Mouse (Mus musculus): ENCODE measurements around the gene Gm3752. TPM values are rescaled to one million over a fixed set of nuclear protein-coding genes. Genes with fewer than 3 reads are reported as not detected.
"Not testable (repeated sequence)": the region's sequence is repeated elsewhere in the genome, so short reads cannot be mapped to it uniquely, and the experiment has no call there.

Gene Gm3752
- not detected for total RNA-seq (2022)

- not testable (repeated sequence) for DNase-seq (ENCODE audit: low spot score)
Observed at GRCm38 (mm10) chr14:7483662-7484061, at the start of gene Gm3752. TSS of gene Gm3752 (minus strand) at chr14:7483762.

GRCm38 (mm10) chr14:7488731-7489130 is 5.2 kb upstream of the Gm3752 start:
- not testable (repeated sequence) for DNase-seq (ENCODE audit: low spot score)

DNA sequence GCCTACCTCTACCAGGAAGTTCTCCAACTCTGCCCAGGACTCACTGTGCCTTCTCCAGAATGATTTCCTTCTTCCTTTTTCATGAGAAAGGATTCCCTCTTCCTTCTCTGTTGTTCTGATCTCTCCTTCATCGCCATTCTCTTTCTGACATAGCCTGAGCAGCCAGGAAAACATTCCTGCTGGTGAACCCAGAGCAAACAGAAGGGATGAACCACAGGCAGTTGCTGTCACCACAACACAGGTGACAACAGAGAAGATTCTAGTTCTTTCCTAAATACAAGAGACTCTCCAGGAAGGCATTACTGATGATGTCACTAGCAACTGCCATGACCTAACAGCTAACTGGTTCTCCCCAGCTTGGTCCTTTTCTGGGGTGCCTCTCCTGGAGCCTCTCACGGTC is 32.7 kb downstream of the Gm3752 start, which contains the start of gene Gm3755:
TSS of gene Gm3755 (minus strand) at position 101 of the 400 bp plus-strand sequence.
- DNase-seq (ENCODE audit: low spot score) = not testable (repeated sequence)

GRCm38 (mm10) chr14:7422496-7422895 is 61.1 kb downstream of the Gm3752 start:
- not testable (repeated sequence) for DNase-seq (ENCODE audit: low spot score)

Other genes starting within 250 kb of the Gm3752 start
- not detected for gene Gm3727, start 219.0 kb downstream of the Gm3752 start, total RNA-seq (2022)
- not detected for gene Gm3739, start 168.7 kb downstream of the Gm3752 start, total RNA-seq (2022)
- gene Gm5797, start 151.4 kb downstream of the Gm3752 start, total RNA-seq (2022) = not detected
- gene Gm8374, start 118.6 kb downstream of the Gm3752 start, total RNA-seq (2022) = not detected
- not detected for gene Gm3755, start 32.8 kb downstream of the Gm3752 start, total RNA-seq (2022)
- 1 to 10 TPM in 1 of 4 experiments, under 1 TPM in 3; 0.62 to 1.4 (median 0.69) TPM for gene Gm3558, start 84.8 kb upstream of the Gm3752 start, total RNA-seq (2022)
- gene Gm10338, start 111.8 kb upstream of the Gm3752 start, total RNA-seq (2022) = not detected
- not detected for gene Gm10128, start 160.2 kb upstream of the Gm3752 start, total RNA-seq (2022)

All from heart, adult 8-10 months (tissue).